Mouse (Mus musculus): ENCODE data around the gene Scimp.

GRCm38 (mm10) chr11:70831201-70831600, 18.8 kb upstream of the Scimp start:
- TF ChIP-seq POLR2A (IDR thresholded peaks at IDR 0.05; ENCODE audit: borderline replicate concordance, insufficient read depth, low read length) (no peak), CTCF (IDR thresholded peaks at IDR 0.05; ENCODE audit: borderline replicate concordance, insufficient read depth, low read depth, low read length) (no peak)

All from cerebellum, adult 2 months (tissue).